Mouse (Mus musculus): ENCODE results near the gene Myh8.

GRCm38 (mm10) chr11:67228731-67229130, 48.2 kb upstream of the Myh8 start:
- no peak for TF ChIP-seq TAL1 (IDR thresholded peaks at IDR 0.05; ENCODE audit: low read length)
- TF ChIP-seq GATA1 (IDR thresholded peaks at IDR 0.05; ENCODE audit: low read length) = no peak
